Mouse (Mus musculus) ES-Bruce4 (cell line): ENCODE results near the gene Rasal2. TPM values are rescaled to one million over a fixed set of nuclear protein-coding genes. Genes with fewer than 3 reads are reported as not detected.

Source experiments
- H3K27ac ChIP-seq: 2 replicates; pipeline ENCODE4 v1.5.1; 2012; ENCODE audit warnings: low read length, inconsistent platforms; ENCODE audit not compliant: insufficient read depth
- H3K27me3 ChIP-seq: 2 replicates; pipeline ENCODE4 v1.6.1; 2012; ENCODE audit warnings: mild to moderate bottlenecking, low read length, inconsistent platforms; ENCODE audit not compliant: control insufficient read depth, poor library complexity, insufficient read depth, severe bottlenecking
- H3K36me3 ChIP-seq: 2 replicates; pipeline ENCODE4 v1.6.1; 2012; ENCODE audit warnings: inconsistent platforms, mild to moderate bottlenecking, low read length, moderate library complexity; ENCODE audit not compliant: control insufficient read depth, poor library complexity, insufficient read depth, severe bottlenecking
- H3K4me1 ChIP-seq: one replicate; pipeline ENCODE4 v1.8.1; 2011; ENCODE audit warnings: low read length; ENCODE audit not compliant: control insufficient read depth, insufficient read depth
- H3K4me3 ChIP-seq: 2 replicates; pipeline ENCODE4 v1.5.1; 2011; ENCODE audit warnings: low read depth, mild to moderate bottlenecking, low read length
- H3K9ac ChIP-seq: 2 replicates; pipeline ENCODE4 v1.6.1; 2012; ENCODE audit warnings: low read depth, mild to moderate bottlenecking, inconsistent platforms; ENCODE audit not compliant: poor library complexity, severe bottlenecking
- H3K9me3 ChIP-seq: replicated peaks from 2 replicates; pipeline ENCODE4 v1.6.1; 2012; ENCODE audit warnings: mild to moderate bottlenecking, low read length, inconsistent platforms; ENCODE audit not compliant: control insufficient read depth, poor library complexity, insufficient read depth, severe bottlenecking
- CTCF ChIP-seq: IDR thresholded peaks from one replicate; pipeline ENCODE4 v1.8.1; 2011; ENCODE audit warnings: low read depth, low read length
- EP300 ChIP-seq: IDR thresholded peaks from 2 replicates; pipeline ENCODE4 v1.6.1; 2011; ENCODE audit warnings: low read depth, low read length; ENCODE audit not compliant: insufficient read depth
- POLR2A ChIP-seq: IDR thresholded peaks from one replicate; pipeline ENCODE4 v1.8.1; 2011; ENCODE audit warnings: low read length; ENCODE audit not compliant: insufficient read depth
- polyA plus RNA-seq: library from polyadenylated mRNA; stranded (reverse); fragments of >200 nt; gene quantifications from 2 replicates; pipeline ENCODE4 v1.2.4, GENCODE M21; 2011; ENCODE audit warnings: low read depth; ENCODE audit not compliant: missing spikeins, insufficient read depth, insufficient read length

Gene Rasal2
- polyA plus RNA-seq, 1 experiment: 11.6 TPM

DNA sequence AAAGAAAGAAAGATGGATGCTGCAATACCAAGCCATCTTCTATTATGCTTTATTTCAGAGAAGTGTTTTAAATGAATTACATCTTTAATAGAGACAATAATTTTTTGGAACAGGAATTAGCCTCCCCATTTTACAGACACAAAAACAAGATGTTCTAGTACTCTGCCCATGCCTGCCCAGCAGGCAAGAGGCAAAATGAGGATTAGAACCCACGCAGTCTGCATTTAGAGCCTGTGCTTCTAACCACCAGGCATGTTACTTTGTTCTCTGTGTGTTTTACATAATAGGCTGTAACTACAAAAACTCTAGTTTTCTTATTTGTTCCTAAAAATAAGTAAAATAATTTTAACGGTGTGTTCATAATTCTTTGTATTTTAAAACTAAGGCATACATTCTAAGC, 178.9 kb downstream of the Rasal2 start:
- no peaks in the 10 kb centered on the region for H3K27me3 ChIP-seq
- no peaks in the 10 kb centered on the region for H3K36me3 ChIP-seq
- TF ChIP-seq EP300 (no peak), CTCF (no peak), POLR2A (no peak)
- H3K4me1 ChIP-seq: no peaks in the 10 kb centered on the region
- H3K9me3 ChIP-seq: no peaks in the 10 kb centered on the region
- no peak overlapping the region for H3K27ac ChIP-seq
- no peak overlapping the region for H3K9ac ChIP-seq
- no peak overlapping the region for H3K4me3 ChIP-seq

DNA sequence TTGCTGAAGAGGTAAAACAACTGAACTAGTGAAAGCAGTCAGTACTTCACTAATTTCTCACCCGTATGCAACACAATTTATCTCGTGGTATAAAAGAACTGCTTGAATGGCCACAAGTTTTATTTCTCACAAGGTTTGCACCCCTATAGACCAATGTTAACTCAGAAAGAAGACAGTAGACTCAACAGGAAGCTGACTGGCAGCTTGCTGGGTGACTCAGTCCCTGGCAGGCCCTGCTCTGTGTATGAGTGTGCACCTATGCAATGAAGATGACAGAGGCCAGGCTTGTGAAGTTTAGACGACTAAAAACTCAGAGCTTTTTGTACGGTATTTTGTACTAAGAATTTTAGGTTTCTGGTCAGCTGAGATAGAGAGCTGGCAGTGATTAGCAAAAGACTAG, 180.0 kb downstream of the Rasal2 start:
- TF ChIP-seq POLR2A (no peak), EP300 (no peak), CTCF (no peak)
- Histone ChIP-seq H3K4me3 (no peak overlapping the region), H3K27ac (no peak overlapping the region), H3K4me1 (no peaks in the 10 kb centered on the region), H3K9me3 (no peaks in the 10 kb centered on the region), H3K9ac (no peak overlapping the region), H3K27me3 (no peaks in the 10 kb centered on the region), H3K36me3 (no peaks in the 10 kb centered on the region)

DNA sequence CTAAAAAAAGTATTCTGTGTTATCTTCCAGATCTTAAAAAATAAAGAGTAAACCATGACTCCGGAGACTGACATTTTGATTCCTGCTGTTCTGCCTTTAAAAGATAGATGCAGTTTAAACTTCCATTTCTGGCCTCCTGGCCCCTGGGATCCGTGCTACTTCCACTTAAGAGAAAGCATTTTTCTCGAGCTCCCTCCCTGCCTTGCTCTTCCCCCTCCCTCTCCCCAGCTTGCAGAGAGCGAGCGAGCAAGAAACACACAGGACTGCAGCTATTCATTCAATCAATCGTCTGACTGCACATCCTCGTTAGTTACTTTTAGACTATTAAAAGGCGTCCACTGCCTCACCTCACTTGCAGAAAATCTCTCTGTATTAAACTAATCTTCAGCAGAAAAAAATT, 181.4 kb downstream of the Rasal2 start:
- Histone ChIP-seq H3K9me3 (no peaks in the 10 kb centered on the region), H3K36me3 (no peaks in the 10 kb centered on the region), H3K27me3 (no peaks in the 10 kb centered on the region), H3K27ac (no peak overlapping the region), H3K4me1 (no peaks in the 10 kb centered on the region), H3K4me3 (no peak overlapping the region), H3K9ac (no peak overlapping the region)
- TF ChIP-seq POLR2A (no peak), CTCF (no peak), EP300 (no peak)

DNA sequence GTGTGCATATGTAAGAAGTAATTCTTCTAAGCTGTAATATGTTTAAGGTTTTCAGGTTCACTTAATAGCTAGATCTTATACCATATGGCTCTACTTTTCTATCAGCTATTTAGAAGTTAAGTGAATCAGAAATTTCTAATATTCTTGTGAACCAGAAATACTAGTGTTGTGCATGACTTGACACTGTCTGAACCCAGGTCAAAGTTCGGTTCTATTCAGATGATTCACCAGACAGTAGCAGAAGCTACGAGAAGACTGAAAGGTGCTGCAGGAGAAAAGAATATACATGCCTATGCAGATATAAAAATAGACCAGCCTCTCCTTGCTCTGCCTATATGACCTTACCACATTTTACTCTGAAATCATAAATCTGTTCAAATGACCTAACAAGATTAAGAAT, 182.0 kb downstream of the Rasal2 start:
- Histone ChIP-seq H3K27ac (no peak overlapping the region), H3K36me3 (no peaks in the 10 kb centered on the region), H3K4me1 (no peaks in the 10 kb centered on the region), H3K9me3 (no peaks in the 10 kb centered on the region), H3K4me3 (no peak overlapping the region), H3K27me3 (no peaks in the 10 kb centered on the region), H3K9ac (no peak overlapping the region)
- TF ChIP-seq EP300: no peak
- no peak for TF ChIP-seq CTCF
- no peak for TF ChIP-seq POLR2A

DNA sequence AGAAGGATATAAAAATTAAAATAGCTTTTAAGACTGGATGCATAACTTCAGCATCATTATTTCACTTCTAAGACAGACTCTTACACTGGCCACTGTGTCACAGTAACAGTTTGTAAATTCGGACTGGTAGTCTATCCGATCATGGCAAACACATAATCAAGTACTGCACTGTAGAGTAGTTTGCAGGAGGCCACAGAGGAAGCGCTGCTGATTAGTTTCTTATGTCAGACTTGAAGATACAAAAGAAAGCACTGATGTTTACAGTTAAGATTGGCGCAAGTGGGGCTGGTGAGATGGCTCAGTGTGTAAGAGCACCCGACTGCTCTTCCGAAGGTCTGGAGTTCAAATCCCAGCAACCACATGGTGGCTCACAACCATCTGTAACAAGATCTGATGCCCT, 187.4 kb downstream of the Rasal2 start:
- Histone ChIP-seq H3K27ac (no peak overlapping the region), H3K4me1 (no peaks in the 10 kb centered on the region), H3K9ac (no peak overlapping the region), H3K9me3 (no peaks in the 10 kb centered on the region), H3K36me3 (no peaks in the 10 kb centered on the region), H3K4me3 (no peak overlapping the region), H3K27me3 (no peaks in the 10 kb centered on the region)
- TF ChIP-seq EP300 (no peak), POLR2A (no peak), CTCF (no peak)

DNA sequence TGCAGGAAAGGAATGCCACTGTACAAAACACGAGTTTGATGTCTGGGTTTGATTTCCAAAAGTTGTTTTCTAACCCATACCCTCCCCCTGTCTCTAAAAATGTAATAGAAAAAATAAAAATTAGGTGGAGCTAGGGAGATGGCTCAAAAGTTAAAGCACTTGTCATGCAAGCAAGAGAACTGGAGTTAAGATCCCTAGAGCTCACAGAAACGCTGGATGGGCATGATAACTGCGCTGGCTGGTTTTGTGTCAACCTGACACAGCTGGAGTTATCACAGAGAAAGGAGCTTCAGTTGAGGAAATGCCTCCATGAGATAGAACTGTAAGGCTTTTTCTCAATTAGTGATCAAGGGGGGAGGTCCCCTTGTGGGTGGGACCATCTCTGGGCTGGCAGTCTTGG, 191.5 kb downstream of the Rasal2 start:
- no peak overlapping the region for H3K9ac ChIP-seq
- no peaks in the 10 kb centered on the region for H3K27me3 ChIP-seq
- TF ChIP-seq CTCF (no peak), EP300 (no peak), POLR2A (no peak)
- no peaks in the 10 kb centered on the region for H3K9me3 ChIP-seq
- H3K27ac ChIP-seq: no peak overlapping the region
- no peaks in the 10 kb centered on the region for H3K36me3 ChIP-seq
- no peaks in the 10 kb centered on the region for H3K4me1 ChIP-seq
- no peak overlapping the region for H3K4me3 ChIP-seq

DNA sequence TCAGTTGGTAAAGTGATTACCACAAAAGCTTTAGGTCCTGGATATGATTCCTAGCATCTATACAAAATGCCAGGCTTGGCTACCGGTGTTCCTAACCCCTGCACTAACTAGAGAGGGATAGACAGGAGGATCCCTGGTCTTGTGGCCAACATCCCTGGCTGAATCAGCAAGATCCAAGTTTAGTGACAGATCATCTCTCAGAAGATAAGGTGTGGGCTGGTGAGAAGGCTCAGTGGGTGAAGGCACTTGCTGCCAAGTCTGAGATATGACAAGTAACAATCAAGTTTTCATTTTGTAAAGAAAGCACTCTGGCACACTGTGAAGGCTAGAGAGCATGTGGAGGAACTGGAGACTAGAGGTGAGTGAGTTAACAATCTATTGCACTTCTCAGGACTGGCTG, 191.9 kb downstream of the Rasal2 start:
- H3K4me3 ChIP-seq: no peak overlapping the region
- no peaks in the 10 kb centered on the region for H3K4me1 ChIP-seq
- no peak overlapping the region for H3K27ac ChIP-seq
- no peaks in the 10 kb centered on the region for H3K9me3 ChIP-seq
- TF ChIP-seq POLR2A (no peak), EP300 (no peak), CTCF (no peak)
- no peak overlapping the region for H3K9ac ChIP-seq
- H3K27me3 ChIP-seq: no peaks in the 10 kb centered on the region
- H3K36me3 ChIP-seq: no peaks in the 10 kb centered on the region
